In genomic region chr13:56914721-56915120, GRCm38 (mm10) we compare ENCODE assay signal across 23 mouse cellular contexts. TPM values are rescaled to one million over a fixed set of nuclear protein-coding genes. Genes with fewer than 3 reads are reported as not detected.
"Had no signal": no experiment of that assay in that cellular context is flagged by ENCODE, and none has a peak within 500 bp of the region (broad histone marks: within the 10 kb centered on the region; RNA-seq: fewer than 3 reads in every experiment).

No protein-coding gene starts in this region.

- H3K27ac ChIP-seq: liver, embryonic 13.5 days; midbrain, embryonic 10.5 days; midbrain, embryonic 12.5 days; neural tube, embryonic 13.5 days; neural tube, embryonic 15.5 days; stomach, embryonic 15.5 days; stomach, postnatal 0 days had no signal

- DNase-seq: liver, embryonic 13.5 days; lung, adult 18-20 months; lung, embryonic 14.5 days; lung, postnatal 14 days; lung, postnatal 4 days; midbrain, embryonic 14.5 days; retina, postnatal 1 day; right cerebral cortex, adult 18-20 months; thymus, adult 2 months; thymus, postnatal 14 days; thymus, postnatal 36 days had no signal

- H3K9me3 ChIP-seq: liver, embryonic 13.5 days; midbrain, embryonic 10.5 days; midbrain, embryonic 12.5 days; neural tube, embryonic 13.5 days; neural tube, embryonic 15.5 days; stomach, embryonic 15.5 days had no signal

- ATAC-seq: midbrain, embryonic 16.5 days had no signal

- H3K4me3 ChIP-seq: liver, embryonic 13.5 days; midbrain, embryonic 10.5 days; midbrain, embryonic 12.5 days; myocyte; neural tube, embryonic 13.5 days; neural tube, embryonic 15.5 days; stomach, embryonic 15.5 days had no signal

- H3K4me2 ChIP-seq: liver, embryonic 13.5 days; lung, embryonic 14.5 days; midbrain, embryonic 12.5 days; neural tube, embryonic 13.5 days; neural tube, embryonic 15.5 days; stomach, embryonic 15.5 days had no signal

- H3K9ac ChIP-seq: liver, embryonic 13.5 days; lung, embryonic 14.5 days; midbrain, embryonic 12.5 days; neural tube, embryonic 13.5 days; neural tube, embryonic 15.5 days; stomach, embryonic 15.5 days had no signal

- H3K27me3 ChIP-seq: liver, embryonic 13.5 days; midbrain, embryonic 12.5 days; neural tube, embryonic 13.5 days; neural tube, embryonic 15.5 days; stomach, embryonic 15.5 days had no signal

- H3K4me1 ChIP-seq: liver, embryonic 13.5 days; midbrain, embryonic 12.5 days; neural tube, embryonic 15.5 days; stomach, embryonic 15.5 days had no signal

- H3K36me3 ChIP-seq: liver, embryonic 13.5 days; midbrain, embryonic 10.5 days; midbrain, embryonic 12.5 days; neural tube, embryonic 13.5 days; neural tube, embryonic 15.5 days; stomach, embryonic 15.5 days had no signal

RNA-seq across cellular contexts. Expression of gene Trpc7, which starts 18.9 kb away (rescaled TPM):
- polyA plus RNA-seq: liver, embryonic 13.5 days; liver, embryonic 16.5 days; lung, embryonic 14.5 days; lung, embryonic 16.5 days; midbrain, embryonic 10.5 days; neural tube, embryonic 11.5 days; spleen, adult 2 months had no signal
